Mouse (Mus musculus) CH12.LX (cell line): Measurements from ENCODE around the gene F7. TPM values are rescaled to one million over a fixed set of nuclear protein-coding genes. Genes with fewer than 3 reads are reported as not detected.

Experiments
- DNase-seq: peaks from one replicate; pipeline ENCODE4 v3.0.0-alpha.2; 2013; ENCODE audit errors: extremely low read depth
- H3K27ac ChIP-seq: 2 replicates; pipeline ENCODE4 v1.5.1; 2012; ENCODE audit warnings: low read depth, mild to moderate bottlenecking, control low read depth, moderate library complexity; ENCODE audit not compliant: insufficient read depth
- H3K27me3 ChIP-seq: replicated peaks from 2 replicates; pipeline ENCODE3; 2012; ENCODE audit warnings: inconsistent platforms
- H3K36me3 ChIP-seq, 2 experiments: replicated peaks in 1 of 2; 2 replicates each; pipeline versions ENCODE3 to v1.6.1; 2012; ENCODE audit warnings: inconsistent platforms in 1 of 2, low read length in 1 of 2, mild to moderate bottlenecking in 1 of 2, mixed read lengths in 1 of 2, moderate library complexity in 1 of 2; ENCODE audit not compliant: control insufficient read depth in 1 of 2, insufficient read depth in 1 of 2
- H3K4me1 ChIP-seq, 2 experiments: 2 replicates each; pipeline ENCODE4 v1.6.1; 2012; ENCODE audit warnings: inconsistent platforms in 1 of 2, moderate library complexity in 1 of 2; ENCODE audit not compliant: insufficient read depth in 2 of 2, control insufficient read depth in 1 of 2
- H3K4me2 ChIP-seq: 2 replicates; pipeline ENCODE4 v1.6.1; 2012; ENCODE audit warnings: low read depth, mild to moderate bottlenecking, control low read depth; ENCODE audit not compliant: poor library complexity, insufficient read depth, severe bottlenecking
- H3K4me3 ChIP-seq, 3 experiments: fragments of 150-350 bp in 1 of 3; sonication (generic) in 1 of 3; replicated peaks in 1 of 3; 2 replicates each; pipeline versions ENCODE3 to v1.5.1; 2011 to 2012; ENCODE audit warnings: low read depth in 2 of 3, low read length in 2 of 3, mild to moderate bottlenecking in 2 of 3, moderate library complexity in 2 of 3, control low read depth in 1 of 3, improper control_type of control experiment in 1 of 3, inconsistent platforms in 1 of 3, mixed read lengths in 1 of 3; ENCODE audit not compliant: poor library complexity in 1 of 3
- H3K79me2 ChIP-seq: replicated peaks from 2 replicates; pipeline ENCODE4 v1.6.1; 2012; ENCODE audit warnings: mild to moderate bottlenecking, moderate library complexity; ENCODE audit not compliant: control insufficient read depth, poor library complexity, insufficient read depth, severe bottlenecking; ENCODE audit errors: extremely low read depth
- H3K9ac ChIP-seq: 2 replicates; pipeline ENCODE4 v1.6.1; 2012; ENCODE audit warnings: low read depth, mild to moderate bottlenecking, control low read depth, moderate library complexity; ENCODE audit not compliant: insufficient read depth
- H3K9me3 ChIP-seq: replicated peaks from 2 replicates; pipeline ENCODE3; 2012; ENCODE audit warnings: low read length, inconsistent platforms, mixed read lengths
- CHD1 ChIP-seq: IDR thresholded peaks from 2 replicates; pipeline ENCODE4 v1.6.1; 2012; ENCODE audit warnings: low read depth, low read length, improper control_type of control experiment, inconsistent platforms
- CHD2 ChIP-seq: IDR thresholded peaks from 2 replicates; pipeline ENCODE4 v1.6.1; 2011; ENCODE audit warnings: low read length, improper control_type of control experiment
- CTCF ChIP-seq, 2 experiments: IDR thresholded peaks in 1 of 2; conservative IDR thresholded peaks in 1 of 2; 2 replicates each; pipeline ENCODE4 v1.5.1; 2011 to 2012; ENCODE audit warnings: low read depth in 2 of 2, low read length in 2 of 2, improper control_type of control experiment in 1 of 2, inconsistent platforms in 1 of 2, mild to moderate bottlenecking in 1 of 2, moderate library complexity in 1 of 2
- ELF1 ChIP-seq: IDR thresholded peaks from 2 replicates; pipeline ENCODE4 v1.6.1; 2014; ENCODE audit warnings: low read depth, mild to moderate bottlenecking, inconsistent platforms, low read length, improper control_type of control experiment
- EP300 ChIP-seq: IDR thresholded peaks from 2 replicates; pipeline ENCODE4 v1.6.1; 2011; ENCODE audit warnings: low read length, improper control_type of control experiment
- HCFC1 ChIP-seq: IDR thresholded peaks from 2 replicates; pipeline ENCODE4 v1.6.1; 2012; ENCODE audit warnings: low read depth, mild to moderate bottlenecking, inconsistent platforms, low read length, improper control_type of control experiment
- IRF4 ChIP-seq: IDR thresholded peaks from 2 replicates; pipeline ENCODE4 v1.6.1; 2014; ENCODE audit warnings: low read depth, mild to moderate bottlenecking, inconsistent platforms, low read length, improper control_type of control experiment
- JUN ChIP-seq: IDR thresholded peaks from 2 replicates; pipeline ENCODE4 v1.6.1; 2011; ENCODE audit warnings: low read depth, mild to moderate bottlenecking, low read length, improper control_type of control experiment, moderate library complexity; ENCODE audit not compliant: insufficient read depth
- KAT2A ChIP-seq: IDR thresholded peaks from 2 replicates; pipeline ENCODE4 v1.6.1; 2012; ENCODE audit warnings: low read length, improper control_type of control experiment, inconsistent platforms; ENCODE audit not compliant: insufficient replicate concordance
- MAFK ChIP-seq: IDR thresholded peaks from 2 replicates; pipeline ENCODE4 v1.6.1; 2011; ENCODE audit warnings: low read length, improper control_type of control experiment; ENCODE audit not compliant: insufficient replicate concordance
- MAX ChIP-seq: IDR thresholded peaks from 2 replicates; pipeline ENCODE4 v1.6.1; 2011; ENCODE audit warnings: low read length, improper control_type of control experiment
- MEF2A ChIP-seq: IDR thresholded peaks from 2 replicates; pipeline ENCODE4 v1.6.1; 2014; ENCODE audit warnings: low read depth, mild to moderate bottlenecking, inconsistent platforms, low read length, improper control_type of control experiment, borderline replicate concordance
- MXI1 ChIP-seq: IDR thresholded peaks from 2 replicates; pipeline ENCODE4 v1.6.1; 2011; ENCODE audit warnings: mild to moderate bottlenecking, low read depth, low read length, improper control_type of control experiment
- MYC ChIP-seq: IDR thresholded peaks from 2 replicates; pipeline ENCODE4 v1.6.1; 2011; ENCODE audit warnings: low read depth, mild to moderate bottlenecking, improper control_type of control experiment, low read length
- NELFE ChIP-seq: IDR thresholded peaks from 2 replicates; pipeline ENCODE4 v1.6.1; 2011; ENCODE audit warnings: low read depth, low read length, improper control_type of control experiment
- NRF1 ChIP-seq: IDR thresholded peaks from 2 replicates; pipeline ENCODE4 v1.6.1; 2014; ENCODE audit warnings: low read depth, mild to moderate bottlenecking, inconsistent platforms, low read length, improper control_type of control experiment, moderate library complexity
- PAX5 ChIP-seq: IDR thresholded peaks from 2 replicates; pipeline ENCODE4 v1.6.1; 2012; ENCODE audit warnings: low read length, inconsistent platforms, mixed read lengths
- POLR2A ChIP-seq: IDR thresholded peaks from 2 replicates; pipeline ENCODE4 v1.6.1; 2011; ENCODE audit warnings: low read depth, mild to moderate bottlenecking, improper control_type of control experiment, low read length
- POLR2AphosphoS2 ChIP-seq: IDR thresholded peaks from 2 replicates; pipeline ENCODE4 v1.6.1; 2011; ENCODE audit warnings: low read depth, low read length, improper control_type of control experiment
- RAD21 ChIP-seq: IDR thresholded peaks from 2 replicates; pipeline ENCODE4 v1.6.1; 2011; ENCODE audit warnings: low read depth, mild to moderate bottlenecking, low read length, improper control_type of control experiment, moderate library complexity
- SIN3A ChIP-seq: IDR thresholded peaks from 2 replicates; pipeline ENCODE4 v1.6.1; 2012; ENCODE audit warnings: low read length, improper control_type of control experiment, inconsistent platforms
- SMC3 ChIP-seq: IDR thresholded peaks from 2 replicates; pipeline ENCODE4 v1.6.1; 2011; ENCODE audit warnings: low read depth, low read length, improper control_type of control experiment
- TCF12 ChIP-seq: IDR thresholded peaks from 2 replicates; pipeline ENCODE4 v1.6.1; 2014; ENCODE audit warnings: low read depth, mild to moderate bottlenecking, inconsistent platforms, low read length, improper control_type of control experiment
- USF2 ChIP-seq: conservative IDR thresholded peaks from 2 replicates; pipeline ENCODE4 v1.6.1; 2011; ENCODE audit warnings: low read depth, low read length, improper control_type of control experiment
- ZC3H11A ChIP-seq: IDR thresholded peaks from 2 replicates; pipeline ENCODE4 v1.6.1; 2012; ENCODE audit warnings: low read depth, mild to moderate bottlenecking, inconsistent platforms, low read length, improper control_type of control experiment
- ZNF384 ChIP-seq: IDR thresholded peaks from 2 replicates; pipeline ENCODE4 v1.6.1; 2012; ENCODE audit warnings: low read depth, low read length, improper control_type of control experiment, inconsistent platforms
- dilution Hi-C: fragments of 300-500 bp; cut with MboI; formaldehyde crosslinking; loops from 2 replicates; pipeline ENCODE4 v1.14.3; 2020; ENCODE audit warnings: low sequenced_read_pairs; ENCODE audit not compliant: extremely low pct_unique_long_range_greater_than_20kb, extremely low pct_ligation_motif_present
- in situ Hi-C: fragments of 300-500 bp; cut with MboI; formaldehyde crosslinking; loops from 3 replicates; pipeline ENCODE4 v1.14.3; 2019; ENCODE audit warnings: low sequenced_read_pairs, low pct_ligation_motif_present, low pct_unique_long_range_greater_than_20kb, mixed read lengths
- polyA plus RNA-seq: library from polyadenylated mRNA; unstranded; fragments of >175 nt; gene quantifications from 2 replicates; pipeline ENCODE4 v1.2.1, GENCODE M21; 2012; ENCODE audit warnings: low read depth; ENCODE audit not compliant: insufficient read length
- total RNA-seq, 2 experiments: library from RNA; depleted of rRNA; stranded (reverse); fragments of 300-350 nt in 1 of 2; fragments of >200 nt in 1 of 2; gene quantifications; 2 replicates each; pipeline ENCODE4 v1.2.3; 2012 to 2014

The F7 gene
- total and polyA plus RNA-seq, 3 experiments: not detected

- no peak overlapping the region for H3K27ac ChIP-seq
- H3K9ac ChIP-seq: no peak overlapping the region
- dilution Hi-C loops (no loop called here), in situ Hi-C loops (no loop called here)
- H3K4me3 ChIP-seq: no peak overlapping the region
- H3K79me2 ChIP-seq: no peaks in the 10 kb centered on the region
- H3K4me1 ChIP-seq: no peaks in the 10 kb centered on the region
- no peak overlapping the region for H3K4me2 ChIP-seq
- no peaks in the 10 kb centered on the region for H3K9me3 ChIP-seq
- no peak for TF ChIP-seq ZNF384
- no peak for TF ChIP-seq MEF2A
- TF ChIP-seq MXI1: no peak
- no peak for TF ChIP-seq EP300
- no peak for TF ChIP-seq PAX5
- TF ChIP-seq TCF12: no peak
- TF ChIP-seq RAD21: no peak
- TF ChIP-seq NELFE: no peak
- TF ChIP-seq SMC3: no peak
- TF ChIP-seq MAX: no peak
- no peak for TF ChIP-seq POLR2A
- TF ChIP-seq CTCF (conservative IDR thresholded peaks at IDR 0.05 in 1 of 2, IDR thresholded peaks at IDR 0.05 in 1 of 2; ENCODE audit: low read depth in 2 of 2, low read length in 2 of 2): no peak
- no peak for TF ChIP-seq ZC3H11A
- no peak for TF ChIP-seq USF2
- no peak for TF ChIP-seq CHD2
- TF ChIP-seq ELF1: no peak
- TF ChIP-seq MAFK: no peak
- TF ChIP-seq KAT2A: no peak
- TF ChIP-seq, all 38 proteins: peak for 0
- no peak for DNase-seq
- H3K36me3 ChIP-seq: no peaks in the 10 kb centered on the region
- peaks cover 61% of the 10 kb centered on the region for H3K27me3 ChIP-seq
Measured at GRCm38 (mm10) chr8:13063112-13063511, 37.3 kb downstream of the F7 start.

DNA sequence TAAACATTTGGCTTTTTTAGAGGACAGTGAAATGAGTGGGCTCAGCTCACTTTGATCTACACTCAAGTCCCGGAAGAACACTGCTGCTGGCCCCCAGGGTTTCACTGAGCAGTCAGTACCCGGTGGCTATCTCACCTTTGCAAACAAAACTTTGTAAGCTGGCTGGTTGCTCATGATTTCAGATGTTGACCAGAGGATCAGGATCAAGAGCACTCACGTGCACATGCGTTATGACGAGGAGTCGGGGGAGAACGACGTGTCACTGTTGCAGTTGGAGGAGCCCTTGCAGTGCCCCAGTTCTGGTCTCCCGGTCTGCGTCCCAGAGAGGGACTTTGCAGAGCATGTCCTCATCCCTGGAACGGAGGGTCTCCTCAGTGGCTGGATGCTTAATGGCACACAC is 47.4 kb downstream of the F7 start:
- Histone ChIP-seq H3K27me3 (no peaks in the 10 kb centered on the region), H3K27ac (no peak overlapping the region), H3K36me3 (peaks cover 47 to 68% of the 10 kb centered on the region in 2 experiments), H3K9ac (no peak overlapping the region), H3K9me3 (no peaks in the 10 kb centered on the region), H3K4me1 (no peaks in the 10 kb centered on the region), H3K4me2 (no peak overlapping the region), H3K79me2 (no peaks in the 10 kb centered on the region), H3K4me3 (no peak overlapping the region)
- dilution Hi-C loops (no loop called here), in situ Hi-C loops (no loop called here)
- TF ChIP-seq POLR2AphosphoS2 (no peak), CHD1 (no peak), ZNF384 (no peak), MYC (no peak), RAD21 (no peak), JUN (no peak), IRF4 (no peak), ELF1 (no peak), POLR2A (no peak), MEF2A (no peak), NRF1 (no peak), MAX (no peak), HCFC1 (no peak), SIN3A (no peak), SMC3 (no peak)
- no peak for DNase-seq
